Mouse (Mus musculus): Measurements from ENCODE around the gene Arhgap8. TPM values are rescaled to one million over a fixed set of nuclear protein-coding genes. Genes with fewer than 3 reads are reported as not detected.
A peak's percentile ranks its signal among the peaks of the same experiment; 100 is the strongest.

Arhgap8 gene
- polyA plus RNA-seq, 1 experiment from 2014 or later = 3.5 TPM

DNA sequence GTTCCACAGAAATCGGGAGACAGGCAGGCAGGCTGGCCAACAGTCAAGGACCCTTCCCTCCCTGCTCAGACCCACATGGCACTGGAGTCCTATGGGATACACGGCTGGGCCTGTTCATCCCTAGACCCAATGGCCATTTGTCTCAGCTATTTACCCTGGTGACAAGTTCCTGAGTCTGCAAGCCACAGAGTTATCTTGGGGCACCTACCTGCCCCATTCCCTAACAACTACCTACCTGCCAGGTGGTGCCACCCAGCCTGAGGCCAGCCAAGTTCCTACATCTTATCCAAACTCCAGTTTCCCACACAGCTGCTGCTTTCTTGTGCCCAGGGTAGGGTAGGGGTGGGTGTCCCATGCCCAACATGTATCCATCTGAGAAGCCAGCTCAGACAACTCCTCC lies 21.7 kb upstream of the Arhgap8 start:
- Histone ChIP-seq H3K4me2 (no peak overlapping the region), H3K27me3 (no peaks in the 10 kb centered on the region), H3K9me3 (replicated peaks) (no peaks in the 10 kb centered on the region), H3K36me3 (0 out of 2 replicates have a peak, but pooled peaks cover 8% of the 10 kb centered on the region), H3K27ac (no peak overlapping the region), H3K9ac (no peak overlapping the region), H3K4me3 (no peak overlapping the region), H3K4me1 (replicated peaks) (peaks cover 21% of the 10 kb centered on the region)
- 74% methylated on average over 2 of the region's 2 CpGs for WGBS
- no peak for ATAC-seq (replicated peaks; ENCODE audit: insufficient number of reproducible peaks, insufficient read depth, low FRiP score, low read depth)

GRCm38 (mm10) chr15:84700147-84700794 lies 19.6 kb upstream of the Arhgap8 start:
- ATAC-seq (replicated peaks; ENCODE audit: insufficient number of reproducible peaks, insufficient read depth, low FRiP score, low read depth) = no peak
- H3K4me3 ChIP-seq = no peak overlapping the region
- H3K9me3 ChIP-seq (replicated peaks) = no peaks in the 10 kb centered on the region
- H3K27ac ChIP-seq = no peak overlapping the region
- H3K36me3 ChIP-seq = 0 out of 2 replicates have a peak, but pooled peaks cover 4% of the 10 kb centered on the region
- H3K4me2 ChIP-seq = no peak overlapping the region
- H3K27me3 ChIP-seq = no peaks in the 10 kb centered on the region
- H3K4me1 ChIP-seq (replicated peaks) = peaks cover 21% of the 10 kb centered on the region
- no peak overlapping the region for H3K9ac ChIP-seq
- WGBS = 51% methylated on average over 6 of the region's 6 CpGs

DNA sequence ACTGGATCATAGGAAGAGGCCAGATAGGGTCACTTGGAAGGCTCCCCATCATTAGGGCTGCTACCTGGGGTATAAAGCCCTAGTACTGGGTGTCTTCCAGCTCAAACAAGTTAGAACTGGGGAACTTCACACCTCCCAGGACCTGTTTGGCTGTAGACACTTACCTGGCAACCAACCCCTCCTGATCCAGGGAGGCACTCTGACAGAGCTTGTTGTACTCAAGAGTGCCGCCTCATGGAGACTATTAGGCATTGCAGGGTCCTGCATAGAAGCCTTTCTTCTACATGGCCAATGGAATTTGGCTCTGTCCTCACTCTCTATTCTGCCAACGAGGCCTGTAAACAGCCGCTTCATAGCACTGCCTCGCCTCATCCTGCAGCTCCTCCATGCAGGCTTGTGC lies 17.9 kb upstream of the Arhgap8 start:
- ATAC-seq (replicated peaks; ENCODE audit: insufficient number of reproducible peaks, insufficient read depth, low FRiP score, low read depth) = no peak
- Histone ChIP-seq H3K4me2 (no peak overlapping the region), H3K9ac (no peak overlapping the region), H3K36me3 (0 out of 2 replicates have a peak, but pooled peaks cover 4% of the 10 kb centered on the region), H3K4me1 (replicated peaks) (peaks cover 10% of the 10 kb centered on the region), H3K27ac (no peak overlapping the region), H3K4me3 (no peak overlapping the region), H3K27me3 (no peaks in the 10 kb centered on the region), H3K9me3 (replicated peaks) (no peaks in the 10 kb centered on the region)
- WGBS = 21% methylated on average over 4 of the region's 4 CpGs

DNA sequence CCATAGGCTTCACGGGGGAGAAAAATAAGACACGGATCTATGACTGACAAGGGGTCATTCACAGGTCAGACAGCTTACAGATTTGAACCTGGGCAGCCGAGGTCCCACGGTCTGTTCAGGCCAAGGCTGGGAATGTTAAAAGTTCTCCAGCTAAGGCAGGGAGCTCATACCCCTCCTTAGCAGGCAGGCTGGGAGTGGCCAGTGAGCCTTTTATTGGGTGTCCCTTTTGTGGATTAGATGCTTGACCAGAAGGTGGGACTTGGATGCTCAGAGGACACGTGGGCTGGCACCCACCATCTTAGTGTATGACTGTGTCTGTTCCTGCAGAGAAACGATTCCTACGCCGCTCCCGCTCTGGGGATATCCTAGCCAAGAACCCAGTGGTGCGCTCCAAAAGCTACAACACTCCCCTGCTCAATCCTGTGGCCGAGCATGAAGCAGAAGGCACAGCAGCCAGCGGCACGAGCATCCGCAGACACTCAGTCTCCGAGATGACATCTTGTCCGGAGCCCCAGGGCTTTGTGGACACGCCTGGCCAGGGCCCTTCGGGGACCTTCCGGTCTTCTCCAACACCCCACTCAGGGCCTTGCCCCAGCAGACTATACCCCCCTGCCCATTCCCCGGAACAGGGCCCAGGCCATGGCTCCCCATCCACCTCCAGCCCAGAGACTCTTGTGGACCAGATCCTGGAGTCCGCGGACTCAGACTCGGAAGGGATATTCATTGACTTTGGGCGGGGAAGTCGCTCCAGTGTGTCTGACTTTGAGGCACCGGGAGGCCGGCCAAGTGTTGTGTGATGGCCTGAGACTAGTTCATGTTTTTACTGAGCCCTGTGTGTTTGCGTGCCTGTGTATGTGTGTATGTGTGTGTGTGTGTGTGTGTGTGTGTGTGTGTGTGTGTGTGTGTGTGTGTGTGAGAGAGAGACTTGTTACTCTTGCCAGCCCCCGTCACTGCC lies 17.2 kb upstream of the Arhgap8 start:
- H3K27ac ChIP-seq = no peak overlapping the region
- H3K36me3 ChIP-seq = 0 out of 2 replicates have a peak, but pooled peaks cover 4% of the 10 kb centered on the region
- no peaks in the 10 kb centered on the region for H3K9me3 ChIP-seq (replicated peaks)
- WGBS = 84% methylated on average over 29 of the region's 29 CpGs
- H3K27me3 ChIP-seq = no peaks in the 10 kb centered on the region
- H3K4me2 ChIP-seq = no peak overlapping the region
- no peak for ATAC-seq (replicated peaks; ENCODE audit: insufficient number of reproducible peaks, insufficient read depth, low FRiP score, low read depth)
- H3K4me3 ChIP-seq = no peak overlapping the region
- peaks cover 3% of the 10 kb centered on the region for H3K4me1 ChIP-seq (replicated peaks)
- no peak overlapping the region for H3K9ac ChIP-seq

DNA sequence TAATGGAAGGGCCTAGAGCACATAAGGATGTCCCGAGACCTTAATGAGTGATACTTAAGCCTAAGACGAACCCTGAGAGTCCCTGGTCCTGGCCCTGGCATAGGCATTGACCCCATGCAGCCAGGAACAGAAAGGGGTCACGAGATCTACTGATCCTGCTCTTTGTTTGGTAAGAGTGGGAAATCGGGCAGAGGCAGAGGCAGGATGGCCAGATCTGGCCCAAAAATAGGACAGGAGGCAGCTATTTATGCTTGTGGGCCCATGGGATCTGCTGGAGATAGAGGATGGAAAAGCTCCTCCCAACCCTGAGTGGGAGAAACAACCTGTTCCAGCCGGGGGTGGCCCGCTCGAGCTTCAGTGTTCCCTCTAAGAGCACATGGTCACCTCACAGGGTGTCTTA lies 15.9 kb upstream of the Arhgap8 start:
- Histone ChIP-seq H3K36me3 (0 out of 2 replicates have a peak, but pooled peaks cover 4% of the 10 kb centered on the region), H3K4me2 (no peak overlapping the region), H3K9ac (no peak overlapping the region), H3K4me3 (no peak overlapping the region), H3K27ac (no peak overlapping the region), H3K27me3 (no peaks in the 10 kb centered on the region), H3K4me1 (replicated peaks) (no peaks in the 10 kb centered on the region), H3K9me3 (replicated peaks) (no peaks in the 10 kb centered on the region)
- no peak for ATAC-seq (replicated peaks; ENCODE audit: insufficient number of reproducible peaks, insufficient read depth, low FRiP score, low read depth)
- 80% methylated on average over 7 of the region's 7 CpGs for WGBS

GRCm38 (mm10) chr15:84705351-84705901 lies 14.4 kb upstream of the Arhgap8 start:
- Histone ChIP-seq H3K4me1 (replicated peaks) (no peaks in the 10 kb centered on the region), H3K27me3 (no peaks in the 10 kb centered on the region), H3K4me3 (no peak overlapping the region), H3K9ac (no peak overlapping the region), H3K27ac (no peak overlapping the region), H3K36me3 (0 out of 2 replicates have a peak, but pooled peaks cover 4% of the 10 kb centered on the region), H3K4me2 (no peak overlapping the region), H3K9me3 (replicated peaks) (no peaks in the 10 kb centered on the region)
- no peak for ATAC-seq (replicated peaks; ENCODE audit: insufficient number of reproducible peaks, insufficient read depth, low FRiP score, low read depth)
- whole genome bisulfite sequencing = 79% methylated on average over 6 of the region's 6 CpGs

- no peak overlapping the region for H3K27ac ChIP-seq
- no peaks in the 10 kb centered on the region for H3K9me3 ChIP-seq (replicated peaks)
- no peak overlapping the region for H3K4me3 ChIP-seq
- no peak overlapping the region for H3K9ac ChIP-seq
- H3K36me3 ChIP-seq = 0 out of 2 replicates have a peak, but pooled peaks cover 4% of the 10 kb centered on the region
- no peak for ATAC-seq (replicated peaks; ENCODE audit: insufficient number of reproducible peaks, insufficient read depth, low FRiP score, low read depth)
- H3K27me3 ChIP-seq = no peaks in the 10 kb centered on the region
- H3K4me2 ChIP-seq = no peak overlapping the region
- H3K4me1 ChIP-seq (replicated peaks) = peaks cover 7% of the 10 kb centered on the region
- WGBS = 68% methylated on average over 6 of the region's 6 CpGs
These were observed 12.8 kb upstream of the Arhgap8 start for GRCm38 (mm10) chr15:84706983-84707619.

GRCm38 (mm10) chr15:84712566-84713405 lies 7.1 kb upstream of the Arhgap8 start:
- no peaks in the 10 kb centered on the region for H3K27me3 ChIP-seq
- peak; percentile 44 for ATAC-seq (replicated peaks; ENCODE audit: insufficient number of reproducible peaks, insufficient read depth, low FRiP score, low read depth)
- WGBS = 36% methylated on average over 14 of the region's 14 CpGs
- no peak overlapping the region for H3K4me2 ChIP-seq
- peaks cover 31% of the 10 kb centered on the region for H3K4me1 ChIP-seq (replicated peaks)
- no peak overlapping the region for H3K4me3 ChIP-seq
- H3K9me3 ChIP-seq (replicated peaks) = no peaks in the 10 kb centered on the region
- peak overlapping the region; percentile 74 for H3K27ac ChIP-seq
- H3K9ac ChIP-seq = no peak overlapping the region
- H3K36me3 ChIP-seq = no peaks in the 10 kb centered on the region

DNA sequence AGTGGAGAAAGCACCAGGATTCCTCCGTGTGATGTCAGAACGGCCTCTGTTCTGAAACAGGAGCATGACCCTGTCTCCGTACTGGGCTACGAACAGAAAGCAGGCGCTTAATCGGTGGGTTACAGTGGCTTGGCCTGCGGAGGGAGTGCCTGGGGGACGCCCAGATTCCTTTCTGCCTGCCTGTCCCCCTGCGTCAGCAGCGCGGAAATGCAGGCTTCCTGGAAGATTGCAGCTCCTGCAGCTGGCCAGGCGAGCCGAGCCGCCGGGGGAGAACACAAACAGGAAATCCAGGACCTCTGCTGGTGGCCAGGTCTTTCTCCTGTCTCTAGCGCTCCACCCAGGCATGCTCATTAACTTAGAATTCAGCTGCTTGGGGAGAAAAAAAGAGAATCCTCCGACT lies 5.1 kb upstream of the Arhgap8 start:
- no peaks in the 10 kb centered on the region for H3K9me3 ChIP-seq (replicated peaks)
- H3K9ac ChIP-seq = peak overlapping the region; percentile 41; the same call in 1 of the 2 replicates
- H3K36me3 ChIP-seq = no peaks in the 10 kb centered on the region
- H3K4me2 ChIP-seq = peak overlapping the region; percentile 57
- ATAC-seq (replicated peaks; ENCODE audit: insufficient number of reproducible peaks, insufficient read depth, low FRiP score, low read depth) = peak; percentile 82
- peak overlapping the region; percentile 31 for H3K4me3 ChIP-seq
- peaks cover 34% of the 10 kb centered on the region for H3K4me1 ChIP-seq (replicated peaks)
- 1% methylated on average over 17 of the region's 17 CpGs for WGBS
- H3K27ac ChIP-seq = peak overlapping the region; percentile 73
- no peaks in the 10 kb centered on the region for H3K27me3 ChIP-seq

DNA sequence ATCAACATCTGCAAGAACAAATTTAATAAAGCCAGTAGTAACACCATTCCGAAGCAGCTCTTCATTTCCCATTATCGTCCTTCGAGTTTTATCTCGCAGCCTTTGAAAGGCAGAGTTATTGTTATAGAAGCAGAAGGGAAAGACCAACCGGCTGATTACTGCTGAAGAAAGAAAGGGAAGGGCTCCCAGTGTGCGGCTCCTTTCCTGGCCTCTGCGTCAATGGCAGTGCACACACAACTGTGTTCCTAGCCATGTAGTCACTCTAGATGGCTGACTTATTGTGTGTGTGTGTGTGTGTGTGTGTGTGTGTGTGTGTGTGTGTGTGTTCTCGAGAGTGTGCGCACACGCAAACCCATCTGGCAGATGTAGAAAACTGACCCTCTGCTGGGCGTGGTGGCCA lies 4.7 kb upstream of the Arhgap8 start:
- ATAC-seq (replicated peaks; ENCODE audit: insufficient number of reproducible peaks, insufficient read depth, low FRiP score, low read depth) = no peak
- Histone ChIP-seq H3K9me3 (replicated peaks) (no peaks in the 10 kb centered on the region), H3K4me1 (replicated peaks) (peaks cover 38% of the 10 kb centered on the region), H3K27me3 (0 out of 2 replicates have a peak, but pooled peaks cover 3% of the 10 kb centered on the region), H3K9ac (peak overlapping the region; percentile 41; the same call in 1 of the 2 replicates), H3K36me3 (no peaks in the 10 kb centered on the region), H3K27ac (peak overlapping the region; percentile 73), H3K4me3 (peak overlapping the region; percentile 31), H3K4me2 (peak overlapping the region; percentile 57)
- 34% methylated on average over 11 of the region's 11 CpGs for WGBS
